Mouse (Mus musculus): ENCODE results near the gene Cyp26c1.

The Cyp26c1 gene

GRCm38 (mm10) chr19:37699711-37700110 is 14.3 kb downstream of the Cyp26c1 start:
- DNase-seq, result no peak

GRCm38 (mm10) chr19:37702377-37703076 is 17.1 kb downstream of the Cyp26c1 start:
- DNase-seq, result no peak

- DNase-seq, result peak; percentile 61 to 75
Measured at GRCm38 (mm10) chr19:37703902-37704509, 18.6 kb downstream of the Cyp26c1 start.

GRCm38 (mm10) chr19:37705722-37706121 is 20.3 kb downstream of the Cyp26c1 start:
- DNase-seq, result no peak

- DNase-seq, result no peak
Measured at GRCm38 (mm10) chr19:37714681-37715080, 29.3 kb downstream of the Cyp26c1 start.

- DNase-seq, result no peak
Measured at GRCm38 (mm10) chr19:37715980-37716379, 30.6 kb downstream of the Cyp26c1 start.

- no peak for DNase-seq
Measured at GRCm38 (mm10) chr19:37716524-37717175, 31.3 kb downstream of the Cyp26c1 start.

- no peak for DNase-seq
Measured at GRCm38 (mm10) chr19:37719166-37719565, 33.8 kb downstream of the Cyp26c1 start.

GRCm38 (mm10) chr19:37724591-37724990 is 39.2 kb downstream of the Cyp26c1 start:
- DNase-seq, result no peak

- no peak for DNase-seq
Measured at GRCm38 (mm10) chr19:37726585-37726984, 41.2 kb downstream of the Cyp26c1 start.

- DNase-seq, result no peak
Measured at GRCm38 (mm10) chr19:37727366-37727765, 42.0 kb downstream of the Cyp26c1 start.

- DNase-seq, result no peak
Measured at GRCm38 (mm10) chr19:37735426-37735825, 50.0 kb downstream of the Cyp26c1 start.

GRCm38 (mm10) chr19:37738575-37738974 is 53.2 kb downstream of the Cyp26c1 start:
- DNase-seq, result no peak

GRCm38 (mm10) chr19:37740043-37740442 is 54.7 kb downstream of the Cyp26c1 start:
- no peak for DNase-seq
